Mouse (Mus musculus) stomach, embryonic 16.5 days (tissue): ENCODE measurements around the gene Ppp2r5a. TPM values are rescaled to one million over a fixed set of nuclear protein-coding genes. Genes with fewer than 3 reads are reported as not detected.

Source experiments
- ATAC-seq: fragments of 200-750 bp; cut with Nextera tagmentation; 2 replicates; pipeline ENCODE4 v1.8.0; 2017; ENCODE audit warnings: moderate number of reproducible peaks, moderate TSS enrichment; ENCODE audit not compliant: insufficient read depth, low FRiP score
- H3K27ac ChIP-seq: fragments of 300-500 bp; sonication (generic); 2 replicates; pipeline ENCODE4 v1.5.1; 2014; ENCODE audit warnings: low read length
- H3K27me3 ChIP-seq: fragments of 300-500 bp; sonication (generic); 2 replicates; pipeline ENCODE4 v1.6.1; 2014; ENCODE audit warnings: low read length, control low read depth, mixed read lengths; ENCODE audit not compliant: control insufficient read depth, insufficient read depth
- H3K36me3 ChIP-seq: fragments of 300-500 bp; sonication (generic); 2 replicates; pipeline ENCODE4 v1.6.1; 2014; ENCODE audit warnings: low read length; ENCODE audit not compliant: control insufficient read depth, insufficient read depth
- H3K4me1 ChIP-seq: fragments of 300-500 bp; sonication (generic); 2 replicates; pipeline ENCODE4 v1.6.1; 2014; ENCODE audit warnings: low read length, control low read depth, mixed read lengths; ENCODE audit not compliant: control insufficient read depth, insufficient read depth
- H3K4me2 ChIP-seq: fragments of 300-500 bp; sonication (generic); 2 replicates; pipeline ENCODE4 v1.6.1; 2014; ENCODE audit warnings: low read depth, low read length, mixed read lengths
- H3K4me3 ChIP-seq: fragments of 300-500 bp; sonication (generic); replicated peaks from 2 replicates; pipeline ENCODE4 v1.5.1; 2014; ENCODE audit warnings: mild to moderate bottlenecking, low read length
- H3K9ac ChIP-seq: fragments of 300-500 bp; sonication (generic); 2 replicates; pipeline ENCODE4 v1.6.1; 2014; ENCODE audit warnings: low read length
- H3K9me3 ChIP-seq: fragments of 300-500 bp; sonication (generic); replicated peaks from 2 replicates; pipeline ENCODE4 v1.6.1; 2016; ENCODE audit warnings: low read length, control low read depth; ENCODE audit not compliant: control insufficient read depth
- WGBS: fragments of 180-500 bp; shearing (Covaris S2); extraction: QIAGEN DNeasy Blood & Tissue Kit; methylation state at CpG from one replicate; pipeline ENCODE4 v1.1.7; 2014; 5-methylcytosine and 5-hydroxymethylcytosine counted together
- polyA plus RNA-seq: library from polyadenylated mRNA; unstranded; fragments of >200 nt; fragmentation: Nextera tagmentation; extraction: Ambion mirVana; gene quantifications from 2 replicates; pipeline ENCODE4 v1.2.1, GENCODE M21; 2015

The Ppp2r5a gene
- polyA plus RNA-seq, 1 experiment from 2014 or later: 14.7 TPM

- Histone ChIP-seq H3K4me2 (peak within 1 kb of the TSS; percentile 62), H3K9me3 (no peaks in the 10 kb centered on the region), H3K9ac (peak within 1 kb of the TSS; percentile 97), H3K4me3 (peak within 1 kb of the TSS; percentile 73), H3K27me3 (no peaks in the 10 kb centered on the region), H3K27ac (peak within 1 kb of the TSS; percentile 45; the same call in 1 of the 2 replicates), H3K4me1 (peaks cover 6% of the 10 kb centered on the region; the same call in 1 of the 2 replicates), H3K36me3 (no peaks in the 10 kb centered on the region)
- ATAC-seq: peak; percentile 93
- under 1% methylated on average over 52 of the region's 54 CpGs for WGBS
Observed at GRCm38 (mm10) chr1:191317591-191318196, 85.4 kb downstream of the Ppp2r5a start, which contains the start of gene Nenf. TSS of gene Nenf (minus strand) at chr1:191318194.

GRCm38 (mm10) chr1:191316818-191317217, 86.3 kb downstream of the Ppp2r5a start:
- ATAC-seq: no peak
- H3K9ac ChIP-seq: peak overlapping the region; percentile 97; the same call in 1 of the 2 replicates
- WGBS: 76% methylated on average over 8 of the region's 8 CpGs

GRCm38 (mm10) chr1:191313926-191314325, 89.1 kb downstream of the Ppp2r5a start:
- peaks cover 6% of the 10 kb centered on the region; the same call in 1 of the 2 replicates for H3K4me1 ChIP-seq
- H3K9ac ChIP-seq: no peak overlapping the region
- H3K27ac ChIP-seq: no peak overlapping the region
- H3K27me3 ChIP-seq: no peaks in the 10 kb centered on the region
- WGBS: 72% methylated on average over 4 of the region's 4 CpGs
- no peaks in the 10 kb centered on the region for H3K9me3 ChIP-seq
- no peaks in the 10 kb centered on the region for H3K36me3 ChIP-seq
- H3K4me2 ChIP-seq: no peak overlapping the region
- no peak for ATAC-seq
- H3K4me3 ChIP-seq: no peak overlapping the region

More at GRCm38 (mm10) chr1:191316818-191317217, 86.3 kb downstream of the Ppp2r5a start:
- Histone ChIP-seq H3K4me2 (peak overlapping the region; percentile 62), H3K36me3 (no peaks in the 10 kb centered on the region), H3K4me3 (peak overlapping the region; percentile 73), H3K9me3 (no peaks in the 10 kb centered on the region), H3K27me3 (no peaks in the 10 kb centered on the region), H3K27ac (no peak overlapping the region), H3K4me1 (peaks cover 6% of the 10 kb centered on the region; the same call in 1 of the 2 replicates)

GRCm38 (mm10) chr1:191313158-191313557, 89.9 kb downstream of the Ppp2r5a start:
- H3K27ac ChIP-seq: peak overlapping the region; percentile 28; the same call in 1 of the 2 replicates
- no peak for ATAC-seq
- 58% methylated on average over 6 of the region's 6 CpGs for WGBS

GRCm38 (mm10) chr1:191312513-191312941, 90.5 kb downstream of the Ppp2r5a start:
- WGBS: under 1% methylated on average over 14 of the region's 14 CpGs
- ATAC-seq: peak; percentile 93
- H3K27me3 ChIP-seq: no peaks in the 10 kb centered on the region

More at GRCm38 (mm10) chr1:191313158-191313557, 89.9 kb downstream of the Ppp2r5a start:
- Histone ChIP-seq H3K27me3 (no peaks in the 10 kb centered on the region), H3K4me2 (peak overlapping the region; percentile 57), H3K9me3 (0 out of 2 replicates have a peak, but pooled peaks cover 1% of the 10 kb centered on the region), H3K4me1 (peaks cover 6% of the 10 kb centered on the region; the same call in 1 of the 2 replicates), H3K4me3 (peak overlapping the region; percentile 62), H3K9ac (peak overlapping the region; percentile 75), H3K36me3 (no peaks in the 10 kb centered on the region)

GRCm38 (mm10) chr1:191311296-191311898, 91.7 kb downstream of the Ppp2r5a start:
- WGBS: 66% methylated on average over 4 of the region's 4 CpGs
- H3K9ac ChIP-seq: peak overlapping the region; percentile 31; the same call in 1 of the 2 replicates
- H3K4me3 ChIP-seq: no peak overlapping the region
- peaks cover 3% of the 10 kb centered on the region; the same call in 1 of the 2 replicates for H3K36me3 ChIP-seq
- H3K4me1 ChIP-seq: peaks cover 6% of the 10 kb centered on the region; the same call in 1 of the 2 replicates
- no peaks in the 10 kb centered on the region for H3K27me3 ChIP-seq
- no peak overlapping the region for H3K4me2 ChIP-seq
- H3K27ac ChIP-seq: no peak overlapping the region
- ATAC-seq: no peak
- 0 out of 2 replicates have a peak, but pooled peaks cover 4% of the 10 kb centered on the region for H3K9me3 ChIP-seq

More at GRCm38 (mm10) chr1:191312513-191312941, 90.5 kb downstream of the Ppp2r5a start:
- Histone ChIP-seq H3K4me3 (peak overlapping the region; percentile 62), H3K36me3 (no peaks in the 10 kb centered on the region), H3K4me1 (peaks cover 6% of the 10 kb centered on the region; the same call in 1 of the 2 replicates), H3K4me2 (peak overlapping the region; percentile 57), H3K9me3 (0 out of 2 replicates have a peak, but pooled peaks cover 4% of the 10 kb centered on the region), H3K27ac (peak overlapping the region; percentile 28; the same call in 1 of the 2 replicates), H3K9ac (peak overlapping the region; percentile 75)

GRCm38 (mm10) chr1:191307766-191308455, 95.2 kb downstream of the Ppp2r5a start:
- ATAC-seq: no peak

GRCm38 (mm10) chr1:191306316-191306715, 96.8 kb downstream of the Ppp2r5a start:
- Histone ChIP-seq H3K4me1 (no peaks in the 10 kb centered on the region), H3K9ac (no peak overlapping the region), H3K36me3 (peaks cover 3% of the 10 kb centered on the region; the same call in 1 of the 2 replicates), H3K27me3 (no peaks in the 10 kb centered on the region), H3K4me3 (no peak overlapping the region), H3K9me3 (0 out of 2 replicates have a peak, but pooled peaks cover 4% of the 10 kb centered on the region), H3K4me2 (no peak overlapping the region), H3K27ac (no peak overlapping the region)
- ATAC-seq: no peak
- 89% methylated on average over 9 of the region's 9 CpGs for WGBS

More at GRCm38 (mm10) chr1:191307766-191308455, 95.2 kb downstream of the Ppp2r5a start:
- Histone ChIP-seq H3K27ac (no peak overlapping the region), H3K4me3 (no peak overlapping the region), H3K4me2 (no peak overlapping the region), H3K4me1 (peaks cover 1% of the 10 kb centered on the region; the same call in 1 of the 2 replicates), H3K9me3 (0 out of 2 replicates have a peak, but pooled peaks cover 4% of the 10 kb centered on the region), H3K36me3 (peaks cover 3% of the 10 kb centered on the region; the same call in 1 of the 2 replicates), H3K9ac (no peak overlapping the region), H3K27me3 (no peaks in the 10 kb centered on the region)
- WGBS: 82% methylated on average over 9 of the region's 9 CpGs
